Mouse (Mus musculus) lung, postnatal 14 days (tissue): ENCODE data around the gene Tmem117.
A peak's percentile ranks its signal among the peaks of the same experiment; 100 is the strongest.

Experiments
- DNase-seq: peaks from one replicate; pipeline ENCODE4 v3.0.0; 2021

The Tmem117 gene

DNA sequence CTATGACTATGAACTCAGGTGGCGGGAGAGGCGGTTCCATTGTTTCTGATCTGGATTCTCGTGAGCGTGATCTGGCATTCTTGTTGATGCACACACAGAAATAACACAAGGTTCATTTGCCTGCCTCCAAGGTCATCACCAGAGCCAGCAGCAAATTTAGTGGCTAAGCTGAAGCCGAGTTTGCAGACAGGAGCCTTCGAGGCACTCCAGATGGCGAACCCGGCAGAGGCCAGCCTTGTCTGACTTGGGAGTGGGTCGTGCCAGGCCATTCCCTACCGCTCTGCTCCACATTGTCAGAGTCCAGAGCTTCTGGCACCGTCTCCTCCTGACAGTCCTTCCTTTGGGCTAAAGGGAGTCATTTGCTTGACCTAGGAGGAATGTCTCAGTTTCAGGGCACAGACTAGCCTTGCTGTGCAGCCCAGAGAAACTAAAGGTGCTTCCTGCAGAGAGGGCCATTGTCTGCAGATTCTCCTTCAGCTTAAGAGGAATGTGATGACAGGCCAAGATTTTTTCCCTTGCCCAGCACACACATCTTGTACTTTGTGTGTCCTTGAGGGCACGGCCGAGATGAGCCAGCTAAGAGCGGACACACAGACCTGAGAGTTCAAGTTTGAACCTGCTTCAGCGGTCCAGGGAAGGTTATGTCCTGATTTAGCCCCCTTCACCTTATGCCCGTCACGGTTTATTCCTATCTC lies 20.2 kb downstream of the Tmem117 start:
- DNase-seq: no peak

DNA sequence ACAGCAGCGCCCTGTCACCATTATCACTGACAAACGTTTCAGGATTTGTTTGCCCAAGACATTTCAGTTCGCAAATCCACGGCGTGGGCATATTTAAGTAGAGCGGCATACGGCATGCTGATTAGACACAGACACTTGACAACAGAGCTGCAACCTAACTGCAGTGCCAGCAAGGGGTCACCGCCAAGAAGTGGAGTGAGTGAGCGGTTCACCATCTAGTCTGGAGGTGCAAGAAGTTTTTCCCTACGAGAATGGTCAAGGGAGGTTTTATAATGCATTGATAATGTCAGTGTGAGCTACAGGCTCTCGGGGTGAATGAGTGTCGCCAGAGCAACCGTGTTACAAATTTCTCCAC lies 20.7 kb downstream of the Tmem117 start:
- no peak for DNase-seq

DNA sequence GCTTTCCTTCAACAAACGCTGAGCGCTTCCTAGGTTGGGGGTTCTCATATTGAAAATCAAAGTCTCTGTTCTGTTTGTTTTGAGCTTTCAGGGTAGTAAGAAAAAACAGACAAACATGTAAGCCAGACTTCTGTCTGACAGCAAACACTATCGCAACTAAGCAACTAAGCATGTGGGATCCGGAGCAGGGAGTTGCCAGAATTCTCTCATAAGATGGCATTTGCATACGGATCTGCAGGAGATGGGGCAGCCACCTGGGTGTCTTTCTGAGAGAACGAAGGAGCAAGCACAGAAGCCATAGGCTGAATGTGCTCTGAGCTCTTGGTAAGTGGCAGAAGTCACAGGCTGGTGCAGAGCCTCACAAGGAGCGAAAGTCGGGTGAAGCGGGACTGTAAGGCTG lies 22.3 kb downstream of the Tmem117 start:
- no peak for DNase-seq

DNA sequence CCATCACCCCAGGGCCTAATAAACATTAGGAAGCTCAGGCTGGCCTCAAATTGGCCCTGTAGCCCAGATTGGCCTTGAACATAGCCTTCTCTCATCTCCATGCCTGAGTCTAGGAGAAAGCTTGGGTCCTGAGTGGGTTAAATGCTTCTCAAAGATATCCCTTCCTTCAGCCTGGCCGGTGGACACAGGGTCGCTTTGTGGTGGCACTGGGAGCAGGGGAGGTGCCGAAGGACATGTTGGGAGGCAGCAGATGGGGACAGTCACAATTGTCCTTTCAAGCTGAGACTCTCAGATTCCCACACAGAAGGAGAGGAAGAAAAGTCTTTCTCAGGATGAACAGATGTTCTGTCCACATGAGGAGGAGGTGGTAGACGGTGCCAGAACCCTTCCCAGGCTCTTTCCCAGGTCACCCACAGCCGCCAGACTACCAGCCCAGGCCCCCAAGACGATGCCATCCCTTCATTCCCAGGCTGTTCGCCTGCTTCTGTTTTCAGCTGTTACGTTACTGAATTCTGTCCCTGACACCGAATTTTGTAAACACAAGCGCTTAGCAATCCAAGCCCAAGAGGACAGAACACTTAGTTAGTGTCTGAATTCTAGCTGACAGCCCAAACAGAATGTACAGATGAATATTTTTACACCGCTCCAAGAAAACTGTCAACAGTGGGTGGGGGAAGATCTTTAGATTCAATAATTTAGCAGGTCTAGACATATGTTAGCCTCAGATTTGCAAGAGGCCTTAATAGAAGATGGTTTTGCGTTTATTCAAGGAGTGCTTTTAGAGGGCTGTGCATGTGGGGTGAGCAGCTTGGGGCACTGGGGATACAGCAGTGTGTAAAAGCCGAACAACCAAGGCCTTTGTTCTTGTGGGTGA lies 23.2 kb downstream of the Tmem117 start:
- no peak for DNase-seq

DNA sequence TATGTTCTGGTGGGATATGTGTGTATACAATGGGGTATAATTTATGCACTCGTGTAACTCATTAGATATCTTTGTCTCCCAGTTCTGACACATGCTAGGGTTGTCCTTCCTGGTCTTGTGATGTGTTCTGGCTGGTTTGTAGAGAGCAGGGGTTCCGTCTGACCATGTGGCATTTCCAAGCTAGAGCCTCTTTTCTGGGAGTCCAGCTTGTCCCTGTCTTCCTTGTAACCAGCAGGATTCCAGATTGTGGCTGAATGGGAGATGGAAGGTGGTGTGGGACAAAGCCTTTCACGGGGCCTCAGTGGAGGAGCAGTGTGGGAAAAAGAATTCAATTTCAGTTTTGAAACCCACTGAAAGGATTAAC lies 23.8 kb downstream of the Tmem117 start:
- no peak for DNase-seq

DNA sequence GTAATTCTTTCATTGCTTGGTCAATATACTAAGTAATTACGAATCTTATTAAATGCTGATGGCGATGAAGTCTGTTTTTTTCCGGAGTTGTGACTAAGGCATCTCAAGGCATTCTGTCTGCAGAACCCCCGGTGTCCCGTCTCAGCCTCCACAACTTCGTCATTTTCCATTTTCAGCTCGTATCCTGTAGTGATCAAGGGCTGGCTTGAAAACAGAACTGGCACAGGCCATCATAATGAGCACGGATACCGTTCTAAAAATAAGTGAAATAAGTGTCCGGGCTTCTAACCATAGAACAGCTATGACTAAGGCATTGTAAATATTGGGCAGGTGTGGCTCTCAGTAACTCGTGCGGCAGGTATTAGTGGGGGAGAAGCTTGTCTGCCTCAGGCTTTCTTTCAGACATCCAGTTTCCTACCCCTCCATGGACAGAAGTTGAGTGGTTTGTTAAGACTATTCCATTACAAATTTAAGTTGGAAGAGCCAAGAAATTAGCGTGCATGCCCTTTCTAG lies 26.8 kb downstream of the Tmem117 start:
- no peak for DNase-seq

DNA sequence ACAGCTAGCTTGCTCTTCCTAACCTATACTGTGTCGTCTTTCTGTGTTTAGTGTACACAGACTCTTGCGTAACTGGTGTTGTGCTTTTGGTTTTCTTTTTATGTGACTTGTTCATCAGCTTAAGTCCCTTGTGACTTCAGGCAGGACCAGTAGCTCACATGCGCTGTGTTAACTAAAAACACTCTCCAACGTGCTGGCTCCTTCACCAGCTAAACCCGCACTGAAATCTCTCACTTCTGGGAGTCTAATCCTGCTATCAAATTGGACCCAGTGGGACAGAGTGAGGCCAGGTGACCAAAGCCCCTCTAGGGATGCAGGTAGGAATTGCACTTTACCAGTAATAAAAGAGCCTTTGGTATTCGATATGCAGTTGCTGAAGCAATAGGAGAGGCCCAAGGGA lies 28.9 kb downstream of the Tmem117 start:
- no peak for DNase-seq

DNA sequence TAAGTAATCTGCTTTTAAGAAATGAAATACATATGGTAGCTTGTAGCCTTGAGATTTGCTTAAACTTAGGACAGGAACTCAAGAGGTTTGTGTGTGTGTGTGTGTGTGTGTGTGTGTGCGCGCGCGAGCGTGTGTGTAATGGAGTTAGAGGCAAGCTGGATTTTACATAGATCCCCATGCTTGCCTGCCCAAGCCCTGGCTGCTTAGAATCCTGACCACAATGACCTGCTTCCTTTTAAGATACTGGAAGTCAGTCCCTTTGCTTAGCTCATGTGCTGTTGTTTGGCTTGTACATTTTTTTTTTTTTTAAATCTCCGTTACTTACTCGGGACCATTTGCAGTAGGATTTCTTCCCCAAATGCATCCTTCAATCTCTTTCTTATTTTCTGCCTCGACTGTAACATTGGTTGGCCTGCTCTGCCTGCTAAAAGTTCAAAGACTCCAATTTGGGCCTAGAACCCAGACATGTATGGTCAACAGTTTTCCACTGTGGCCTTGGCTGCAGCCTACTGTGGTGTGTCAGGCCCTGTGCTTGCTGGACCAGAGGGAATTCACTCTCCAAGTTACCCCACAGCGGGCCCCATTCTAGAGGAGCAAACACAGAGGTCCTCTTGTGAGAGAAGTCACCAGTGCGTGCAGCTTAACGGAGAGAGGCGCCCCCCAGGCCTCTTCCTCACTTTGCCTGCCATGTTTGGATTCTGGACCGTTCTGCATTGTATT lies 29.5 kb downstream of the Tmem117 start:
- no peak for DNase-seq

DNA sequence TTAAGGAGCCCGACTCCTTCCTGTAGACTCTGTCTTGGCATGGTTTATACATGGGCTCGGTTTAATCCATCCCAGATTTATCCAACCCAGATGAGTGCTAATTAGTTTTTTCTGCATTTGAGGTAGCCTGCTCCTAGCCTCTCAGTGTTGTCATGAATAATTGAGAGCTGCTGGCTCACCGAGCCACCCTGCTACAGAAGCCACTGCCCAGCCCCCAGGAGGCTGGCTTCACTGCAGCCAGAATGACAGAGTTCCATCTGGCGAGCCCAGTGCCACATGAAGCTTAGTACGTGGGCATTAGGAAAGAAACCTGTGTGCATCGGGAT lies 30.0 kb downstream of the Tmem117 start:
- no peak for DNase-seq

DNA sequence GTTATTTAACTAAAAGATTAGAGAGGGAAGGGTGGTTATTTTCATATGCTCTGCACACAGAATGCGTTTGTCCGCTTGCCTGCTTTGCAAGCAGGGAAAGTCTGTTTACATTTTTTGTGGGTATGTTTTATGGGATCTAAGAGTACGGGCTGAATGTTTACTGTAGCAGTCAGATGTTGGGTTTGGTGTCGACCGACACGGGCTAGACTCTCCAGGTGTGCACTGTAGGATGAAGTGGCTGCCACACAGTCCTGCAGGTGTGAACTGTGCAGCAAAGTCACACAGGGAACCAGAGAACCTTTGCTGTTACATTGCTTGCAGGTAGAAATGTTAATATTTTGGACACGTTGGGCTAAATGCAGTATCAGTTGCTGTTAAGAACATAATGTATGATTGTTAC lies 31.9 kb downstream of the Tmem117 start:
- DNase-seq: no peak

DNA sequence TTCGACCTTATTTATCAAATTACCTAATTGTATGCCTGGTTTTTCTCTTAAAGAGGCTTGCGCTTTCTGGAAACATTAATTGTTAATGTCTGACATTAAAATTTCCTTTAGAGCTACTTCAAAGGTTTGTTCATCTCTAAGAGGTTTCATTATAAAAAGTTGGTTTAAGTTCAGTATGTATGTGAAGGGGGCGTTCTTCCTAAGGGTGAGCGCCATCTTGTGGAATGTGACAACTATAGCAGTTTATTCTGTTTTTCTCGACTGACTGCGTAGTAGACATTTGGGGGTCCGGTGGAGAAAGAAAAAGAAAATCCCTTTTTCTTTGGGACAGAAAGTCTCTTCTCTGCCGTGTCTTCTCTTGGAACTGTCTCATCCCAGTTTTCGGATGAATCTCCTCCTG lies 32.4 kb downstream of the Tmem117 start:
- DNase-seq: peak; percentile 37

DNA sequence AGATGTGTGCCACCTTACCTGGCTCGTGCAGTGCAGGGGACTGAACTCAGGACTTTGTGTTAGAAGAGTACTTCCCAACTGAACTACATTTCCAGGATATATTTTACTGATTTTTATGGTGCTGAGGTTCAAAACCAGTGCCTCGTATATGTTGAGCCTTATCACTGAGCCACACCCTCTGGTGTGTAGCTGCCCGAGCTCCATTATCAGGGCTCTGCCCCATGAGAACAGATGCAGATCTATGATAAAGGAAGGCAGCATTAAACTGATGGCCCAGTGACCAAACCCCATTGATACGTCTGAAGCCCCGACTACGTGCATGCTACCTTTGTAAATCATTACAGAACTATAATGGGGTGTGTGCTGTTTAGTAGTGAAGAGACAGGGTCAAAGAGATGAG lies 35.6 kb downstream of the Tmem117 start:
- DNase-seq: no peak

DNA sequence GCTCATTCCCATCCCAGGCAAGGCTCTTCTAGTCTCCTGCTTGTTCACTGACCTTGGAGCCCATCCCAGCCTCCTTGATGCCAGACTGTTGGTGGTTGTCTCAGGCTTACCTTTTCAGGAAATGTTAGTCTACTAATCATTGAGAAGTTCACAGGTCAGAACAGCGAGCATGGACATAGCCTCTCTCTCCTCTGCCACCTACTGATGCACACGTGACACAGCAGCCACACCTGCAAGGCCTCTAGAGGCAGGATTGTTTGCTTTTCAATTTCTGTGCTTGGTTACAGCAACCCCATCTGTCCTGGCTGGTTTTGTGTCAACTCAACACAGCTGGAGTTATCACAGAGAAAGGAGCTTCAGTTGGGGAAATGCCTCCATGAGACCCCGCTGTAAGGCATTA lies 52.1 kb downstream of the Tmem117 start:
- DNase-seq: no peak

DNA sequence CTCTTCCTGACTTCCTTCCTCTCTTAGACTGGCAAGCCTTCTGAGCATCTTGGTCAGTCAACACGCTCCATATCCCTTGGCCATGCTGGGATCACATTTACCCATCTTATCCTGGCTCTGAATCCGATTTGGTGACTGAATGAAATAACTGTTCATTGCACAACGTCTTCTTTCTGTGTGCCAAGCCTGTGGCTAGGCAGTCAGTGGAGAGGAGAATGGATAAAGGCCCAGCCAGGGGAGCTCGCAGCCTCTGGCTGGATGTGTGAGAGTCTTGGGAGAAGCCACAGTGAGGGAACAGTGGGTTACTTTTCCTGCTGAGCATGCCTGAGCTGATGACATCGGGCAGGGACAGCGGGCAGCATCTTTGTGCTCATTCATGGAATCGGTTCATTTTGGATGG lies 55.2 kb downstream of the Tmem117 start:
- no peak for DNase-seq

DNA sequence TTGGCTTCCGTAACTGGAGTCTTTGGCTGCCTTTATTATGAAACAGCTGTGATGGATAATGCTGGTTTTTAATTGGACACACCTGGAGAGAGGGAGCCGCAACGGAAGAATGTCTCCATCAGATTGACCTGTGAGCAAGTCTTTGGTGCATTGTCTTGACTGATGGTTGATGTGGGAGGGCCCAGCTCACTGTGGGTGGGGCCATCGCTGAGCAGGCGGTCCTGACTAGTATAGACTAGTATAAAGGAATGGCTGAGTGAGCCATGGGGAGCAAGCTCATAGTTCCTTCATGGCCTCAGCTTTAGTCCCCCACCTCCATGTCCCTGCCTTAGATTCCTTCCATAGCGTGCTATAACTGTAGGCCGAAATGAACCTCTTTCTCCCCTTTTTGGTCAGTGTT lies 58.1 kb downstream of the Tmem117 start:
- no peak for DNase-seq

DNA sequence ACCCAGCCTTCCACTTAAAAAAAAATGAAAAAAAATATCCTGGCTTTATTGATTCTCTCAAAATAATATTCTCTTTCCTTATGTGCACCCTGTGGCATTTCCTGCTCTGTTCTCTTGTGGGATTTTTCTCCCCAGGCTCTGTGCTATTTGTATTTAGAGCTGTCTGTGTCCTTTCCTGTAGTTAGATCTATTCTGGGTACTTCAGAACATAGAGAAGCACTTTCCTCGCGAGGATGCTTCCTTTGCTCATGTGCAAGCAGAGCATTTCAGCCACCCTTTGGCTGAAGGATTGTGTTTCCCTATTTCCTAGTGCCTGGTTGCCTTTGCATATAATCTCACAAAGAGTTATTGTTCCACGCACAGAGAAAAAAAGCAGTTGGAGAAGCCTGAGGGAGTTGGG lies 58.6 kb downstream of the Tmem117 start:
- DNase-seq: no peak

DNA sequence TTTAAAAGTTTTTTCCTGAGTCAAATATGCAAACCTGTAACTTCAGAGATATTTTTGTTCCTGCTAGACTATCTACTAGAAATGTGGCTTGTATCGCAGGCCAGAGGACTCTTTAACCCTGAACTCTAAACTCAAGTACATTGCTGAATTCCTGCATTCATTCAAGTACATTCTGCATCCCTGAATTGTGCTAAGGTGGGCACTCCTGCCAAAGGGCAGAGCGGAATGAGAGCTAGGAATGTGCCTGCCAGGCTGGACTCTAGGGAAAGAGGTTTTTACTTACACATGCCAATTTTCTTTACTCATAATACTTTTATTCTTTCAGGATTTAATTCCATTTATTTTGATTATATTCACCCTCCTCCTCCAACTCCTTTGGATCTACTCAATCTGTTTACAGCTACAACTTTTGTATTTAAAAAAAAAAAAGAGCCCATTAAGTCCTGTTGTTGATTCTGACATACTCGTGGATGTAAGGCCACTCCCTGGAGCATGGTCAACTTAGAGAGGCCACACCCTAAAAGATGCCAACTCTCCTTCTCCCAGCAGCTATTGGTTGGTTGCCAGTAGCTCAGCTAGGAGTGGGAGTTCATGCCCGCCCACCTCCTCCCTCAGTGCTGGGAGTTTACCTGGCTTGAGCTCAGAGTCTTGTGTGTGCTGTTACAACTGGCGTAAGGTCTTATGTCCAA lies 60.3 kb downstream of the Tmem117 start:
- DNase-seq: no peak

DNA sequence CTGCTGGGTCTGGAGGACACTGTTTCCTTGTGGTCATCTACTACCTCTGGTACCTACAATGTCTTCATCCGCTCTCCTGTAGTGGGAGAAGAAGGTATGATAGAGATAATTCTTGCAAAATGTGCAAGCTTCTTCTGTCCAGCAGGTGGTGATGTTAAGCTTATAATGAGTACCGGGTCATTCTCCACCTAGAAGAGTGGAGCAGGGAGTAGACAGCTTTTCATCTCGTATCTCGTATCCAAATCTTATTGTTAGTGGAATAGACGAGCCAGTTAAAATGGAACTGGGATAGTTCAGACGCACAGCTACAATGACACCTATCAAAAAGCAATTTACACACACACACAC lies 60.8 kb downstream of the Tmem117 start:
- no peak for DNase-seq

DNA sequence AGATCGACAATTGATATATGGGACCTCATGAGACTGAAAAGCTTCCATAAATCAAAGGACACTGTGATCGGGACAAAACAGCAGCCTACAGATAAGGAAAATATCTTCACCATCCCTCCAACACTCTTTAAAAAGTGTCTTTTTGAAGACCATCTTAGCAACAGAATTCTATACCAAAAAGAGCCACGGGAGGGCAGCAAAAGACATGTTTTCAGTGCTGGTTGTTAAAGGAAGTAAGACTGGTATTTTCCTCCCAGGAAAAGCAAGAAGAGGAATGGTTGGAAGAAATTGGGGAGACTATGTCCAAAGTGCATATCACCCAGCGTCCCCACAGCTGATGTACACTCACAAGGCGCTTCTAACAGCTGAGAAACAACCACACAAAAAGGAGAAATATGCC lies 93.7 kb downstream of the Tmem117 start:
- DNase-seq: peak; percentile 52

DNA sequence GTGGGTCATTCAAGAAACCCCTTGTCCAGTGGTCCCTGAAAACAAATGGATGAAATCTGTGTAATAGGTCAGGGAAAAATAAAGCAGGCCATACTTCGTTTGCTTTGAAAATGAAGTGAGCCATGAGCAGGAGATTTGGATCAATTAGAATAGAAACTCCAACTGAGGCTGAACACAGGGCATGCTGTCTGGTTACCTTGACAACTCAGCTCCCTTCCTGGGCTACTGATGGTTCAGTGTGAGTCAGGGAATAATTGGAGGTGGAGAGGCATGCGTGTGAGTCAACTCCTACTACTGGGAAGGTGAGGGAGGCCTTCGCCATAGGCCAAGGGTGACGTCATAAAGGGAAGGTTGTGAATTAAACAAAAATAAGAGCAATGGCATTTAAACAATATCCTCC lies 103.1 kb downstream of the Tmem117 start:
- DNase-seq: no peak

DNA sequence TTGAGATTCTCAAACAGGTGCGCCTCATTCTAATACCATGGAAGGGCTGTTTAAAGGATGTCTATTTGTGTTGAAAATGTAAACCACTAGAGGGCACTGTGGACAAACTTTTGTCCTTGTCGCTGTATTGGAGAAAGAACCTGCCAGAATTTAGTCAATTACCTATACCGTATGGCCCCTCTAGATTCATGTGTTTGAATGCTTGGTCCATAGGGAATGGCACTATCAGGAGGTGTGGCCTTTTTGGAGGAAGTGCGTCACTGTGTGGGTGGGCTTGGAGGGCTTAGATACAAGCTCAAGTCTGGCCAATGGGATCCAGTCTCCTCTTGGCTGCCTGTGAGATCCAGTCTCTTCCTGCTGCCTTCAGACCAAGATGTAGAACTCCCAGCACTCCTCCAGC lies 140.2 kb downstream of the Tmem117 start:
- DNase-seq: no peak

DNA sequence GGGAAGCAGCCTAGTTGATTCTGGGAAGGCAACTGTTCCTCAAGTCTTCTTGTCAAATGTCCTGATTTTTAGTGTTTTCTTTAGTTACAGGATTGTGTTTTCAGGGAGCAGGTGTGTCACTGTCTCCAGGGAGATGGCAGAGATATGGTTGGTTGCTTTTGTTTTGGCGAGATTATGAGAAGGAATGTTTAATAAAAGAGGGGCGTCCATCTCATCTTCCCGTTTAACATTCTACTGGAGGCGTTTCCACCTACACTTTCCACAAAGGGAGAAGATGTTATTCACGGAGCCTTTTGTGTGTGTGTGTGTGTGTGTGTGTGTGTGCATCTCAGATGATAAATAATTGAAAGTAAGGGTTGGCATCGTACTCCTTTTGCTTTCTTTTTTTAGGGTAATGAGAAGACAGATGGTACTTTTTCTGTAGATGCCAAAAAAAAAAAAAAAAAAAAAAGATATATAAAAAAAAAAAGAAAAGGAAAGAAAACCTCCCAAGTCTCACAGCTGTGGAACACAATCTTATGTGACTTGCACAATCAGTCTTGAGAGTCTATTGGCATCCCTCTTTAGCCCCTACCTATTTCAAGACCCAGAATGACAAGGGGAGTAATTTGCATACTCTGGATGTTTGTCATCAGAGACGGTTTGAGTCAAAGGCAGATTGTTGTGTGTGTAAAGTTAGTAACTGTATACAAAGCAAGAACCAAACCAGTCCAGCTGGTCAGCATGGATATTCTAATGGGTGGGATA lies 142.0 kb downstream of the Tmem117 start:
- DNase-seq: no peak

DNA sequence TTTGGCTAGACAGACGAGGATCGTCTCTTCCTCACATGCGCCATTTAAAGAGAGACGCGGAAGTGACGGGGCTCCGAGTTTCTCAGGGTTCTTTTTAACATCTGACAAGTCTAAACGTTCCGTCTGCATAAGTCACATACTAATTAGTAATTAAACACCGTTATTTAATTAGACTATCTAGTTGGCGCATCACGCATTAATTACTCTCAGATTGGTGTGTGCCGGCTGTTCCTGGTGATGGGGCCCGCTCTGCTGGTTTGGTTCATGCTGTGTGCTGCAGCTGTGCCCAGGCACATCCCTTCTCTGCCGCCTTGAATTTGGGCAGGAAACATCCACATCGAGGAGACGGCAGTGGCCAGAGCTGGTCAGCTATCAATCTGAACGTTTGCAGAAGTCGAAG lies 142.7 kb downstream of the Tmem117 start:
- no peak for DNase-seq
